Mouse (Mus musculus) c-Kit-positive CD71-negative TER-119-negative erythroid progenitor cells, embryonic 14.5 days (primary cell): ENCODE data around the gene Rasd1.

Source experiments
- DNase-seq: peaks from one replicate; pipeline ENCODE4 v3.0.0-alpha.2; 2013; ENCODE audit warnings: low read depth

The Rasd1 gene

GRCm38 (mm10) chr11:59964818-59965217, at the start of gene Rasd1:
TSS of gene Rasd1 (minus strand) at chr11:59964944.
- DNase-seq, result peak; percentile 77

DNA sequence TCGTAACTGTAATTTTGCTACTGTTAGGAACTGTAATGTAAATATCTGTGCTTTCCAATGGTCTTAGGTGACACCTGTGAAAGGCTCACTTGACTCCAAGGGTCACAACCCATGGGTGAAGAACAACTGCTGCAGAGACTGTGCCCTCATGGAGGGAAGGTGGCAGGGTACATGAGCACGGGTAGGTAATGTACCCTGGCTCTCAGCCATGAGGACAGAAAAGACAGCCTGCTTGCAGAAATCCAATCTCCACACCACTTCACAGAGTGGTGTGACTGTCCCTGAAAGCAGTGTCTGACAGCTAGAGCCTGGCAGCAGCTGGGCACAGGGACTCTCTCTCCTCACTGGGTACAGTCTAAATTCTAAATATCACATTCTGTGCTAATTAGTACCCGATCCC, 46.8 kb upstream of the Rasd1 start:
- no peak for DNase-seq

DNA sequence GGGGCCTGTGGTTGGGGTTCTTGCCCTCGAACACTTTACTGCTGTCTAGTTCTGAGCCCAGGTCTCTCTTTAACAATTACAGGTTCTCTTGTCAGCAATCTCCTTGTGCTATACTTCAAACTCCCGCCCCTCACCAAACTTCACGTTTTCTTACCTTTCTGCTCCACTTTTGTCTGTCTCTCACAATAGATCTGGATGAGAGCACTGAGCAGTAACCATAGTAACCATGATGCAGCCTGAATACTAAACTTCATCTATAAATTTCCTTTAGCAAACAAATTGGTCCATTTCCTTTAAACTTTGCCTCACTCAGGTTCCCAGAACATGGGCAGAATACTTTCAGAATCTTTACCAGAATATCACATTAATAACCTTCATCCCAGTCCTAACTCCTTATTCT, 44.7 kb upstream of the Rasd1 start:
- DNase-seq, result no peak

- DNase-seq, result no peak
Measured at GRCm38 (mm10) chr11:60005866-60006265, 41.1 kb upstream of the Rasd1 start.

DNA sequence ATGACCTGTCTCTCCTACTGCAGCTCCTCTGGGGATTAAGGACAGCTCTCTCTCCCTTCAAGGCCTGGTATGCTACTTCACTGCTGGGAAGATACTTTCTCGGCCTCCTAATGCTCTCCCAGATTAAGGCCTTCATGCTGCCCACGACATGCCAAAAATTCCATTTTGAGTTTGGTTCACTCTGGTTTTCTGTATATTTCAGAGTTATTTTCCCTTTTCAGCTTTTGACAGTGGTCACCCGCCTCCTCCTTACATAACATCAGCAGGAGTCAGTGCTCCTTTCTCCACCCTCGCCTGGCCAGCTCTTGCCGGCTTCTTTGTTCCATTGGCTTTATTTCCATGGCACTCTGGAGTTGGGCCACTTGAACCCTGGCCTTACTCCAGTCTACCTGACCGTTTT, 40.0 kb upstream of the Rasd1 start:
- no peak for DNase-seq

- DNase-seq, result no peak
Measured at GRCm38 (mm10) chr11:60003811-60004210, 39.1 kb upstream of the Rasd1 start.

- no peak for DNase-seq
Measured at GRCm38 (mm10) chr11:60001231-60001980, 36.7 kb upstream of the Rasd1 start.

DNA sequence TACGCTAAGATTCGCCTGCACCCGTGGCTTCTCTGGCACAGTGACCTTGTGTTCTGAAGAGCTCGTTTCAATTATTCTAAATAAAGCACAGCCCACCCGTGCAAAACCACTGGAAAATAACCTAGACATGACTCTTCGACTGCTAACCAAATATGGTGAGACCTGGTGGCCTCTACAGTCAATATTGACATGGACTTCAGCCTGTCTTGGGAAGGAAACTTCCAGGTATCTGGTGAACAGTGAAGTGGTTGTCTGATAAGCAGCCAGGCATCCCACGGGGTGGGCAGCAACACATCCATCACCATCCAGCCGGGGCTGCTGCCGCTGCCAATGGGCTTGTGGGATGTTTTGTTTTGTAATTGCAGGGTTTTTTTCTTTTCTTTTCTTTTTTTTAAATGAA, 29.6 kb upstream of the Rasd1 start:
- no peak for DNase-seq

DNA sequence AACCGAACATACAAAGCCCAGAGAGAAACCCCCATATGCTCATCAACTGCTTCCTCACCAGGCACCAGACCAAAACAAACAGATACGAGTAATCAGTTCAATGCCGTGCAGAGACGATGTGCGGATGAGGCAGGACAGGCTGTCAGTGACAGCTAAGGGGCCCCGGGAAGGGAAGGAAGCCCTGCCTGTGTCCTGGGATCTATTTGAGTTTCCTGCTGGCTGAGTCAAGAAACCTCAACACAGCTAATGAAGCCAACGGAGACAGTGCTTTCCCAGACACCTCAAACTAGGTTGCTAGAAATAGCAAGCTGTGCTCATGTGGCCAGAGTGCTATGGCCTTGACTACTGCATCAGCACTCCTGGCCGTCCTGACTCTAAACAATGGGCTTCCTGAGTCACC, 26.6 kb upstream of the Rasd1 start:
- DNase-seq, result no peak

GRCm38 (mm10) chr11:59989406-59989805, 24.7 kb upstream of the Rasd1 start:
- DNase-seq, result no peak

GRCm38 (mm10) chr11:59977831-59978230, 13.1 kb upstream of the Rasd1 start:
- DNase-seq, result no peak

GRCm38 (mm10) chr11:59975241-59975640, 10.5 kb upstream of the Rasd1 start:
- DNase-seq, result no peak

DNA sequence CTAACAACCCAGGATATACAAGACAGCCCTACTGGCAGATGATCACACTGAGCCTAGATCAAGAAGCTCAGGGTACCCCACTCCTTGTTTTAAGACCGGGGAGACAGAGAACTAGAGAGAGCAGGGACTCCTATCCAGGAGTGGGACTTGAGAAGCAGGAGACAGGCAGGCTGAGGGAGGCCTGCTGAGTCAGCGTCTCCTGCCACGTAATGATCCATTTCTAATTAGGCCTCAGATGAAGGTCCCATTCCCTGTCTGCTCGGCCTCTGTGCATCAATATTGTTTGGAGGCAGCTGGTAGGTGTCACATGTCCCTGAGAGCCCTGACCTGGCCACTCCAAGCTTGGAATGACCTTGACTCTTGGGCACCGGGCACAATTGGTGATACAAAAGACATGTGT, 8.6 kb upstream of the Rasd1 start:
- DNase-seq, result no peak

DNA sequence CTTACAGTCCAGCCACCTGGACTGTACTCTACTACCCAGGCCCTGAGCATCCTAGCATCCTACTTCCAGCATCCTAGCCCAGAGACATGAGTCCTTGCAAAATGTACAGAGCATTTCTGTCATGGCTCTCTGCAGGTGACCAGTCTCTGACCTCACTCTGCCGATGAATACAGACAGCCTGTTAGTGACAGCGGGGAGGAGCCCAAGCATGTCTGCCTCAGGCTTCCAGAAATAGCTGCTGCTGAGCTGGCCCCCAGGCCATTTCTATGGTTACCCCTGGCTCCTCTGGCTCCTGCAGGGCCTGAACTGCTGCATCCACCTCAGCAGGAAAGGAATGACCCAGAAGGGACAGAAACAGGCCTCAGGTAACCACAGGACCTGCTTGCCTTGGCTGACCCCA, 6.9 kb upstream of the Rasd1 start:
- no peak for DNase-seq

DNA sequence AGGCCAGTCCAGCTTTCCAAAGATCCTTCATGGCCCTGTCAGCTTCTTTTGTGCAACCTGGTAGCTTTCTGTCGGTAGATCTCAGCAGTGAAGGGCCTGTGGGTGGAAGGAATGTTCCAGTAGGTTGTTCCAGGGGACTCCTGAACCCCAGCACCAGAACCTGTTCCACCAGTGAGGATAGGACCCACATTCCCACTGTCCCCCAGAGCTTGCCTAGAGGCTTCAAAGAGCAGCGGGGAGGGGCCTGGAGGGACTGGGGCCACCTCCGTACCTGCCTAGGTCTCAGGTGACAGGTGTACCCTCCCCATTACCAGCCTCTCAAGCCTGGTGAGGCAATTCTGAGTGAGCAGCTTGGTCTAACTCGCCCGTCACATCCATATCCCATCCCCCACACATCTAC, 6.0 kb upstream of the Rasd1 start:
- DNase-seq, result no peak

- no peak for DNase-seq
Measured at GRCm38 (mm10) chr11:59967765-59968164, 3.0 kb upstream of the Rasd1 start.

DNA sequence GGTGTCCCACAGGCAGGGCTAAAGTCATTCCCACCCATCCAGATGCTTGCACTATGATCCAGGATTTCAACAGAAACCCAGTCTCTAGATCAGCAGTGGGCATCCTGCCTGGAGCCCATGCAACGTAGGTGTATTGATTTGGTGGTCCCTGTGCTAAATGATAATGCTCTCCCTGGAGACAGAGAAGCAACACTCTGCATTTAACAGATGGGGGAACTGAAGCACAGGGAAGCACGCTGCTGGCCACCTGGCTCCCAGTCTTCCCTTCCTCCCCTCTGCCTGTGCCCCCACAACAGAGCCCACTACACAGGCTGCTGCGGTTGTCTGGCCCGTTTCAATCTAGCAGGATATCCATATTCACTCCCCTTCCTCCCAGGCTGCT, 1.3 kb upstream of the Rasd1 start:
- no peak for DNase-seq

DNA sequence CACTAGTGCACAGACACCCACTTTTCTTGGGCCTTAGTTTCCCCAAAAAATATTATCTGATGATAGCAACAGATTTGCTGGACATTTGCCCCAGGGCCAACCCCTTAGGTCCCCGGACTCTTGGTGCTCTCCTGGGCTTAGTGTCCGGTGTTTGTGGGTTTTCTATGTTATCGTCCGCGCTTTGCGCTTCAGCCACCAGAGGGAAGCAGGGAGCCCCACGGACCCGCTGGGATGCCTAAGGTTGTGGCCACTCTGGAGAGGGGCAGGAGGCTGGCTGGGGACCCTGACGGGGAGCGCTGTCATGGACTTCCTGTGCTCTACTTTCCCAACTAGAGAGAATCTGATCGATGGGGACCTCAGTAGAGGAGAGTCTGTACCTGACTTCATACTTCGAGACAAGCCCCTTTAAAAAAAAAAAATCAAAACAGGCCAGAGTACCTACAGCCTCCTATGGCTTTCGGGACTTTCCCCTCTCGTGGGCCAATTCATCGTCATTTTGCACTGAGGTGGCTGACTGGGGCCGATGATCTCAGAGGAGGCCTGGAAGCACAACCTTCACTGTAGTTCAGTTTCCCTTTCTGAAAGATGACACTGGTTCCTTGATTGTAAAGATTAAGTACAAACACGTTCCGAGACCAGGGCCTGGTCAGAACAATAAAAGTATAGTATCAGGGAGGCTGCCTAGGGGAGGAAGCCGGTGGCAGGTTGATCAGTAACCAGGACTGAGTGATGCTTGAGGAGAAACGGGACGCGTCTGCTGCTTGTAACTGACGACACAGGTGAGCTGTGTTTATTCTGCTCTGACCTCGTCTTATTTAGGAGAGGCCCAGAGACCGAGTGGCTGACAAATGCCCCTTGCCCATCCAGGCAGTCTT, 720 bp upstream of the Rasd1 start:
- DNase-seq, result peak; percentile 53

- no peak for DNase-seq
Measured at GRCm38 (mm10) chr11:59964163-59964758, 483 bp downstream of the Rasd1 start.

GRCm38 (mm10) chr11:59963364-59964162, 1.2 kb downstream of the Rasd1 start:
- no peak for DNase-seq

GRCm38 (mm10) chr11:59962590-59962989, 2.2 kb downstream of the Rasd1 start:
- no peak for DNase-seq

GRCm38 (mm10) chr11:59961338-59961875, 3.3 kb downstream of the Rasd1 start:
- no peak for DNase-seq
